Mouse (Mus musculus): ENCODE measurements around the gene Dcdc2b.

DNA sequence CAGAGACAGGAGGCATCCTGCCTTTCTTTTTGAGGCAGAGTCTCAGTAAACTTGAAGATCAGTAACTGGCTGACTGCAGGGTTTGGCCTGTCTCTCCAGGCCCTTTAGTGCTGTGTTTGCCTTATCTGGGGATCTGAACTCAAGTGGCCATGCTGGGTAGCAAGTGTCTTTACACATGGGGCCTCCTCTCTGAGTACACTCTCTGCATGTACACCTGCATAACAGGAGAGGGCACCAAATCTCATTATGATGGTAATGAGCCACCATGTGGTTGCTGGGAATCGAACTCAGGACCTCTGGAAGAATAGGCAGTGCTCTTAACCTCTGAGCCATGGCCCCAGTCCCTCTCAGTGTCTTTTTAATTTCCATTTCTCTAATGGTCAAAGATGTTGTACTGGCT is 31.8 kb downstream of the Dcdc2b start:
- TF ChIP-seq CTCF (IDR thresholded peaks at IDR 0.05; ENCODE audit: low read depth, low read length) (no peak), POLR2A (IDR thresholded peaks at IDR 0.05; ENCODE audit: borderline replicate concordance, low read depth, low read length) (no peak)

All from bone marrow macrophage, adult 2 months (primary cell).